Mouse (Mus musculus) mouse embryonic stem cell (cell line): ENCODE measurements around the gene Rgs12.

Experiments used
- in situ Hi-C, 2 experiments: fragments of 300-500 bp; cut with MboI; formaldehyde crosslinking; loops; 1 replicate in 1 of 2; 3 replicates in 1 of 2; pipeline ENCODE4 v1.14.3; 2019 to 2020; ENCODE audit warnings: low sequenced_read_pairs in 2 of 2, low pct_unique_long_range_greater_than_20kb in 1 of 2, mixed read lengths in 1 of 2; ENCODE audit not compliant: unreplicated experiment in 1 of 2

The Rgs12 gene

GRCm38 (mm10) chr5:35009163-35009562 is 59.9 kb downstream of the Rgs12 start:
- in situ Hi-C loops = no loop called here

DNA sequence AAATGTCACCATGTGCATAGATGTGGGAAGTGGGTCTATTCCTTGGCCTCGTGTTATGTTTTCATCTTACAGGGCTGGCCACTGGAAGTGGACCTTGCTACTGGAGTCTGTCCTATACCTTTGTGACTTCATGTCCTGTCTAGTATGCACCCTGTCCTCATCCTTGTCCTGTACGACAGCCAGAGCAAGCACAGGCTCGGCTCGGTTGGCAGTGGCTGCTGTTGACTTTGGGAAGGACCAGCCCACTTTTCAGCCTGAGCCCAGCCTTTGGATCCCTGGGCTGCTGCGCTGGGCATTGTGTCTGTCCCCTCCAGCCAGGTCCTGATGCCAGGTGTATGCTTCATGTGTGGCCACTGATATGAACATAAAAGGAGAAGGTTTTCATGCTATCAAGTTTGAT is 61.4 kb downstream of the Rgs12 start:
- in situ Hi-C loops = no loop called here

- in situ Hi-C loops = no loop called here
These were observed 62.1 kb downstream of the Rgs12 start for GRCm38 (mm10) chr5:35011156-35011923.

- in situ Hi-C loops = no loop called here
These were observed 64.8 kb downstream of the Rgs12 start for GRCm38 (mm10) chr5:35014036-35014435.

- in situ Hi-C loops = no loop called here
These were observed 70.5 kb downstream of the Rgs12 start for GRCm38 (mm10) chr5:35019673-35020300.

DNA sequence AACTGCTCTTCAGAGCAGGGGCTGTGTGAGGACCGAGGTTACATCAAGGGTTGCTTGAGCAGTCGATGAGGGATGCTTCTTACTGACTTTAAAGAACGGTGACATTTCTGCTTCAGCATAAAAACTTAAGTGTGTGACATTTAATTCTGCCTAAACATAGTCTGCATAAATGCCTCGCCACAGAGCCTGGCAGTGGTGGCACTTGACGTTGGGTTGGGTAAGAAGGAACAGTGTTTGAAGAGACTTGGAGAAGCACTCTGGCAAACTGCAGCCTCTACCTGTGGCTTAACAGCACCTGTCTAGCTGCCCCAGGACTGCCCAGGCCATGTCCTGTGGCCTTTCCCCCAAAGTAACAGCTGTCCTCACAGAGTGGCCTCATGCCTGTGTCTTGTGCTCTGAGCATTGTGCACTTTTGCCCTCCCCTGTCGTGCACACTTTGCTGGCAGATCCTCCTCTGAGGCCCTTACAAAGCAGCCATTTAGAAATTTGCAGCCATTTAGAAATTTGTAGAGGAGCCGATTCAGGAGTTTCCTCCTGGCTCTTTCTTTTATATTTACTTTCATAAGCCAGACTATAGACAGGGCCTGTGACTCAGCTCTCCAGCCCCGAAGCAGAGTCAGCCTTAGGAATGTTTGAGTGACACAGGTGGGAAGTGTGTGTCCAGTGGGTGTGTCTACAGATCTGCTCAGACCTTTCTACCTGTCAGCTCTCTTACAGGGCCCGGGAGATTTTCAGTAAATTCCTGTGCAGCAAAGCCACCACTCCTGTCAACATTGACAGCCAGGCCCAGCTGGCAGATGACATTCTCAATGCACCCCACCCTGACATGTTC is 71.4 kb downstream of the Rgs12 start:
- in situ Hi-C loops = no loop called here

DNA sequence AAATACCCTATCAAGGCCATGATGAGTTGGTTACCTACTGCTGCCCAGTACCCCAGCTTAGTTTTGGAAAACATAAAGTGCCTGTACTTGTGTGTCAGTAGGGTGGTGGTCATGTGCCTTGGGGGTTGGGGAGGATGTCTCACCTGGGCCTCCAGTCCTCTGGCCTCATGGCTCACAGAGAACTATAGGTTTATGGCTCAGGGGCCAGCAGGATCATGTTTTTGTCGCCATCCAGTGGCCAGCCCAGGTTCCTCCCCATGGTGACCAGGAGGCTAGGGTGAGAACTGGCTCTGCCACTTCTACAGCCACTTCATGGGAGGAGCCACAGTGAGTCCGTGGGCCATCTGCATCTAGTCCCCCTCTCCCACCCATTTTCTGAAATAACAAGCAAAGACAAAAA is 75.7 kb downstream of the Rgs12 start:
- in situ Hi-C loops = no loop called here

DNA sequence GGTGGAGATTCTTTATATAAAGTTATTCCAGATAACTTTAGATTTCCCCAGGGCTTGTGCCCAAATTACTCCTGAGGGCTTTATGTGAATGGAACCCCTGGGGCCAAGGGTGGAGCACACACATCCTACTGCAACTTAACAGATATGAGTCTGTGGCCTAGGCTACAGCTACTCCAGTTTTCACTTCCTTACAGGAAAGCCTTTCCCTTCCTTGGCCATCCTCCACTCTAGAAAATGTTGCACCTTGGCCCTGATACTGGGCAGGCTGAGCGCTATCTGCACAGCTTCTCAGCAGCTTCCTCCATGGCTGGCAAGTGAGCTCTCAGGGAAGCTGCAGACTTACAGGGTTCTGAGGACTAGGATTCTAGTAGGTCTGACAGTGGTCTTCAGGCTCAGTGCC is 80.1 kb downstream of the Rgs12 start:
- in situ Hi-C loops = no loop called here

DNA sequence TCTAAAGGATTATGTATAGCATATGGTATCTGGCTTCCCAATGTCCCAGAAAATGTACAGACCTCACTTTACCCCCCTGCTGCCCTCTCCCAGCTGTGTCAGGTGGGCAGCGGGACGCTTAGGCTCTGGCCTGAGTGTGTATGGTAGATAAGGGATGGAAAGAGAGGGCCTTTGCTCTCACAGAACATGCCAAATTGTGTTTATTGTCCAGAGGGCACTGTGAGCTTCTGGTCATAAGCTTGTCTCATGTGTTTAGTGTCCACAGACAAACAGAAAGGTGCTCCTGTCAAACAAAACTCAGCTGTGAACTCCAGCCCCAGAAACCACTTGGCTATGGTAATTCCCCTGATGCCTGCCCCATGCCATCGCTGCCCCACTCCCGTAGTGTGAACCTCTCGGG is 80.5 kb downstream of the Rgs12 start:
- in situ Hi-C loops = loop anchor here in 1 of 2 experiments (5.0 kb wide), 1 partner anchor 42 kb away; no protein-coding TSS in a partner anchor

DNA sequence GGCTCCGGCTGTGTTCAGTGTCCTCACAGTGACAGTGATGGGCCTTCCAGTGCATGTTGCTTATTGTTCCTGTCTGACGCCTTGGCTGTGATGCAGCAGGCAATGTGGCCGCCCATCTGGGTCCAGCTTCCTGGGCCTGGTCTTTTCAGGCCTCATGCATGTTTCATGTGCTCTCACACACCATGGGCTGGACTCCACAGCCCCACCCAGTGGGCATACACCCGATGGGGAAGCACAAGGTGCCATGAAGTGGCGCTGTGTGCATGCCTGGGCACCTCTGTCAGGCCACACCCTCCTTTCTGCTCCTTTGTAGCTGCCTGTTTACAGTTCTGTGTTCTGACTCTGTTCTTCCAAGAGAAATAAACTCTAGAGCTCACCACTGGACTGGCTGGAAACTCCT is 83.8 kb downstream of the Rgs12 start:
- in situ Hi-C loops = loop anchor here in 1 of 2 experiments (5.0 kb wide), 1 partner anchor 46 kb away; no protein-coding TSS in a partner anchor

DNA sequence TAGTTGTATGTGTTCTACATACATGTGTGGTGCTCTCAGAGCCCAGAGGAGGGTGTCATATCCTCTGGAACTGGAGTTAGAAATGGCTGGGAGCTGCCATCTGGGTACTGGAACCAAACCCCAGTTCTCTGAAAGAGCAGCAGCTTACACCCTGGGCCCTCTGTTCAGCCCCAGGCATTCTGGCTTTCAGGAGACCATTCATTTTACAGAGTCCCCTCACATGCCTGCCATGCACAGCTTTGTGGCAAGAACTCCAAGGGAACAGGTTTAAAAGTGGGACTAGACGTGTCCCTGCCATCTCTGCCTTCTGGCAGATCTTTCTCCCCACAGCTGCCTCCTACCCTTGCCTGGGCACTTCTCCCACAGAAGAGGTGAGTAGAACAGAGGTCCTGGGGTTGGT is 84.4 kb downstream of the Rgs12 start:
- in situ Hi-C loops = loop anchor here in 1 of 2 experiments (5.0 kb wide), 1 partner anchor 46 kb away; no protein-coding TSS in a partner anchor

DNA sequence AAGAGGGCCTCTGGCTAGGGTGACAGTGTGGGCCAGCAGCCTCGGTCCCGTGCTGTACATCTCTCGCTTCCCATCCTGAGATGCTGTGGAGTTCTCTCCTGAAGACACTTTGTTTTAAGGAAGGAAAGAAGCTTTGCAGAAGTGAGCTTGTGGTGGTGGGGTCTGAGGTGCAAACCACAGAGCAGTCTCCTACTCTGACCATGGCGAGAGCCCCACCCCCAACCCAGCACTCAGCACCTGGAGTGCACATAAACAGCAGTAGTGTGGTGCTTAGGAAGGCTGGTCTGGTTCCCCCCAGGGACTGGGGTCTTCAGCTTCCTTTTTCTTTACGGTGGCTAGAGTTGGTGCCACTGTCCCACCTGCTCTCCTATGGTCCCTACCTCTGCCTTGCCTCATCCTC is 85.9 kb downstream of the Rgs12 start:
- in situ Hi-C loops = no loop called here

DNA sequence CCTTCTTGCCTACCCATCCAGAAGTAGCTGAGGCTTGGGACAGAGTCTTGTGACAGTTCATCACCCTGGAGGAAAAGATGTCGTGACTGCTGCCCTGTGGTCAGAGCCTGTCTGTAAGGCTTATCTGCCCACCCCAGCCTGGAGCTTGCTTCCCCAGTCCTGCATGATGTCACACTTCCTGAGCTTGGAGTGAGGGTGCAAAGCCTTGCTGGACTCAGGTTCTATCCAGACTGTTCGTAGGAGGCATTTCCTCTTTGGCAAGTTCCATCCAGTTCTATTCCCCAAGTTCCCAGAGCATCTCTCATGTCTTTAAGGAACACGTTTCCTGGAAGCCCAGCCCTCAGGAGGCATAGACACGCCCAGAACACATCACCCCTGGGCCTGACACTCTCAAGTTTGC is 86.5 kb downstream of the Rgs12 start:
- in situ Hi-C loops = no loop called here

DNA sequence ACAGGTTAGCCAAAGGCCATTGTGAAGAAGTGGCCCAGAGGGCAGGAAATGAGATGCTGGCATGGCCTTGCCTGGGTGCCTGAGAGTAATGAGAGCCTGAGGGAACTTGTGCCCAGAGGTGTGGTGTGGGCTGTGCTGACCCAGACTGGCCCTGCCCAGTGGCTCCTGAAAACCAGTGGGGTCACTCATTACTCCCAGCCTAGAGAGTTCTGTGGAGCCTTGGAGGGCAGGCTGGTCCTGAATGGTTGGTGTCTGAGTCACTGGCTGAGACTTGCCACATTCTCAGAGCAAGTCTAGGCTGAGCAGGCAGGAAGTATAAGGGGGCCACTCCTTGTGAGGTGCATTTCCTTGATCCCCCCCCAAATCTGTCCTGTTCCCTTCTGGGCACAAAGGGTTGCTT is 88.2 kb downstream of the Rgs12 start:
- in situ Hi-C loops = no loop called here

- in situ Hi-C loops = loop anchor here (5.0 kb wide), 3 partner anchors 59 to 114 kb away; no protein-coding TSS in a partner anchor
These were observed 92.1 kb downstream of the Rgs12 start, which contains the start of gene Hgfac for GRCm38 (mm10) chr5:35041268-35041829. Gene Hgfac (plus strand): TSS chr5:35041509.

DNA sequence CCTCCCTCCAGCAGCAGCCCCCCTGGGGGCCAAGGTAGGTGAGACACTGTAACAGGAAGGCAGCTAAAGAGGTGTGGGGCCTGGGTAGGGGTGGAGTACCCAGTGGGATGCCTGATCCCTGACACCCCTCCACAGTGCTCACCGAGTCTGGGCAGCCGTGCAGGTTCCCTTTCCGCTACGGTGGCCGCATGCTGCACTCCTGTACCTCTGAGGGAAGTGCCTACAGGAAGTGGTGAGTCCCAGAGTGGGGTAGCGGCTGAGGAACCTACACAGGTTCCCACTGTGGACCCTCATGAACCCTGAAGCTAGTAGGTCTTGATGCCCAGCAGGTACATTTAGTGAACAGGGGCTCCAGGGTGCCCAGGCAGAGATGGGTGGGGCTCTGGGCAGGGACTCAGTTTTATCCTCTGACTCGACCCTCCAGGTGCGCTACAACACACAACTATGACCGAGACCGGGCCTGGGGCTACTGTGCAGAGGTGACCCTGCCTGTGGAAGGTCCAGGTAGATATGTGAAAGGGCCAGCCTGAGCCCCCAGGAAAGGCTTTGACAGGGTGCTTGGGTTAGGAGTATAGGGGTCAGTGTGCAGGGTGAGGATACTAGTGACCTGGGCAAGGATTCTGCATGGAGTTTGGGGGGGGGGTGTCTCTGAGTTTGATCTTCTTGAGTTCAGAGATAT is 93.3 kb downstream of the Rgs12 start:
- in situ Hi-C loops = loop anchor here (5.0 kb wide), 3 partner anchors 60 to 115 kb away; no protein-coding TSS in a partner anchor

DNA sequence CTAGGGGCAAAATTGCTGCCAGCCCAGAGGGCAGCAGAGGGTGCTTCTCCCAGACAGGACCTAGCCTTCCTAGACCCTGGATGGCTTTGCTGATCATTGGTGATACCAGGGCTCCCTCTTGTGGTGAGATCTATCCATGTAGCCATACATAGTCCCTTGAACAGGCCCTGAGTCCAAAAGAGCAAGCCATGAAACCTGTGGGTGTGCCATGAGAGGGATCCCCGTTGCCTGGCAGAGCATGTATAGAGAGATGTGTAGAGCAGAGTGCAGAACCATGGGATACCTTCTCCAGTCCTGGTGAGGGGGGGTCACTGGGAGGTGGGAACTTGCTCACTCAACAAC is 93.8 kb downstream of the Rgs12 start:
- in situ Hi-C loops = loop anchor here (5.0 kb wide), 3 partner anchors 61 to 116 kb away; no protein-coding TSS in a partner anchor

- in situ Hi-C loops = no loop called here
These were observed 101.3 kb downstream of the Rgs12 start for GRCm38 (mm10) chr5:35050541-35050940.
